Mouse (Mus musculus): ENCODE results near the gene Rbfox1.

- no peak for TF ChIP-seq POLR2A (IDR thresholded peaks at IDR 0.05; ENCODE audit: borderline replicate concordance, extremely low read depth, low read depth, low read length)
- TF ChIP-seq CTCF (IDR thresholded peaks at IDR 0.05; ENCODE audit: insufficient read depth, low read length), result no peak
These were observed 112.0 kb downstream of the Rbfox1 start for GRCm38 (mm10) chr16:5997136-5997535.

Measured in lung, adult 2 months (tissue).